Mouse (Mus musculus) layer of hippocampus, adult 9-10 months (tissue): ENCODE measurements around the gene Golph3.

ENCODE experiments used
- DNase-seq: peaks from one replicate; pipeline ENCODE4 v3.0.0; 2022; ENCODE audit warnings: low spot score

The Golph3 gene

GRCm38 (mm10) chr15:12380548-12380947 is 59.3 kb downstream of the Golph3 start:
- no peak for DNase-seq

GRCm38 (mm10) chr15:12384679-12385078 is 63.4 kb downstream of the Golph3 start:
- no peak for DNase-seq

GRCm38 (mm10) chr15:12388726-12389489 is 67.7 kb downstream of the Golph3 start:
- no peak for DNase-seq

- DNase-seq, result no peak
Observed at GRCm38 (mm10) chr15:12394758-12395157, 73.5 kb downstream of the Golph3 start.

- no peak for DNase-seq
Observed at GRCm38 (mm10) chr15:12397032-12397431, 75.8 kb downstream of the Golph3 start.
